Mouse (Mus musculus): ENCODE data around the gene Clk1. TPM values are rescaled to one million over a fixed set of nuclear protein-coding genes. Genes with fewer than 3 reads are reported as not detected.

Gene Clk1
- 178 and 188 TPM in 2 replicates for polyA plus RNA-seq (2015; fragmentation: Nextera tagmentation; extraction: Ambion mirVana)

DNA sequence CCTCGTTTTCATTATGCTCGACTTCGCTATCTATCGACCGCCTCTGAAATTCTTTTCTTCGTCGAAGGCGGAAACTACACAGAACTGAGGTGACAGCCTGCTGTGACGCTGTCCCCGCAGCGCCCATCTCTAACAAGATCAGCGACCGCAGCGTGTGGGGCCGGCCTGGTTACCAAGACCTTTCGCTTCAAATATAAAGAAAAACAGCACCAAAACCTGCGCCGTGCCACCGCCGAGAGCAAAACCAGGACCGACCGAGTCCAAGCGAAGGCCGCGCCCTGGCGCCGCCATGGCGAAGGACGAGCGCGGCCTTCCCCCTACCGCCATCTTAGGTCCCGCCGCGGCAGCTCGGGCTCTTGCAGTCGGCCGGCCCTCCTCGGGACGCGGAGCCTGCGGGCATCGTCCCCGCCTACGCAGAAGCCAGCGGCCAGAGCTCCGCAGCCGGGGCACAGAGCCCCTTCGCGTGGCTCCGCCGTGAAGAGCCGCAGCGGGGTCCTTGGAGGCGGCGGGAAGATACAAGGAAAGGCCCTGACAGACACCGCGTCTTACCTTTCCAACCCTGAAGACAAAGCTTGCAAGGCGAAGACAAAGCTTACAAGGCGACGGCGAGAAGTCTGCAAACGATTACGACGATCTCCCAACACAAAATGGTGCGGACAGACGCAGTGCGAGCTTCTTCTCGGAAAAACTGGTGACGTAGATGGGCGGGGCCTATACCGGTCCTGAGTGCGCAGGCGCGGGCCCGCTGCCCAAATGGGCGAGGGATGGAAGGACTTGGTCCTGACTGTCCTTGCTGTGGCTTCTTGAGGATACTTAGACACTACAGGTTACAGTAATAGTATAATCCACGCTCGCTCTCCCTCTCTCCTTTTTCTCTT lies at the start of gene Clk1:
TSS of gene Clk1 (minus strand) at position 696 of the 878 bp plus-strand sequence.
- Histone ChIP-seq H3K27me3 (ENCODE audit: control insufficient read depth, insufficient read depth, low read depth, low read length) (no peaks in the 10 kb centered on the region), H3K4me2 (ENCODE audit: low read length) (peak within 1 kb of the TSS; percentile 77), H3K9ac (ENCODE audit: low read depth, low read length) (peak within 1 kb of the TSS; percentile 100), H3K36me3 (ENCODE audit: control insufficient read depth, insufficient read depth, low read length) (peaks cover 22% of the 10 kb centered on the region), H3K9me3 (replicated peaks; ENCODE audit: control insufficient read depth, low read length, poor library complexity, severe bottlenecking) (no peaks in the 10 kb centered on the region), H3K4me1 (ENCODE audit: control insufficient read depth, insufficient read depth, low read length) (peaks cover 20% of the 10 kb centered on the region), H3K27ac (ENCODE audit: low read length) (peak within 1 kb of the TSS; percentile 99), H3K4me3 (ENCODE audit: low read depth, low read length) (peak within 1 kb of the TSS; percentile 97)
- under 1% methylated on average over 72 of the region's 79 CpGs for WGBS
- ATAC-seq: peak; percentile 93

GRCm38 (mm10) chr1:58465561-58465960 lies 41.7 kb upstream of the Clk1 start:
- H3K4me1 ChIP-seq (ENCODE audit: control insufficient read depth, insufficient read depth, low read length): no peaks in the 10 kb centered on the region
- H3K9ac ChIP-seq (ENCODE audit: low read depth, low read length): no peak overlapping the region
- no peak overlapping the region for H3K27ac ChIP-seq (ENCODE audit: low read length)
- H3K36me3 ChIP-seq (ENCODE audit: control insufficient read depth, insufficient read depth, low read length): peaks cover 34% of the 10 kb centered on the region
- no peaks in the 10 kb centered on the region for H3K9me3 ChIP-seq (replicated peaks; ENCODE audit: control insufficient read depth, low read length, poor library complexity, severe bottlenecking)
- no peak overlapping the region for H3K4me3 ChIP-seq (ENCODE audit: low read depth, low read length)
- WGBS: 93% methylated on average over 4 of the region's 4 CpGs
- H3K27me3 ChIP-seq (ENCODE audit: control insufficient read depth, insufficient read depth, low read depth, low read length): no peaks in the 10 kb centered on the region
- no peak overlapping the region for H3K4me2 ChIP-seq (ENCODE audit: low read length)
- ATAC-seq: no peak

GRCm38 (mm10) chr1:58465042-58465441 lies 41.2 kb upstream of the Clk1 start:
- no peak for ATAC-seq
- Histone ChIP-seq H3K27me3 (ENCODE audit: control insufficient read depth, insufficient read depth, low read depth, low read length) (no peaks in the 10 kb centered on the region), H3K36me3 (ENCODE audit: control insufficient read depth, insufficient read depth, low read length) (peaks cover 32% of the 10 kb centered on the region), H3K4me1 (ENCODE audit: control insufficient read depth, insufficient read depth, low read length) (no peaks in the 10 kb centered on the region), H3K9me3 (replicated peaks; ENCODE audit: control insufficient read depth, low read length, poor library complexity, severe bottlenecking) (no peaks in the 10 kb centered on the region), H3K4me2 (ENCODE audit: low read length) (no peak overlapping the region), H3K9ac (ENCODE audit: low read depth, low read length) (no peak overlapping the region), H3K4me3 (ENCODE audit: low read depth, low read length) (no peak overlapping the region), H3K27ac (ENCODE audit: low read length) (no peak overlapping the region)
- 94% methylated on average over 4 of the region's 4 CpGs for WGBS

DNA sequence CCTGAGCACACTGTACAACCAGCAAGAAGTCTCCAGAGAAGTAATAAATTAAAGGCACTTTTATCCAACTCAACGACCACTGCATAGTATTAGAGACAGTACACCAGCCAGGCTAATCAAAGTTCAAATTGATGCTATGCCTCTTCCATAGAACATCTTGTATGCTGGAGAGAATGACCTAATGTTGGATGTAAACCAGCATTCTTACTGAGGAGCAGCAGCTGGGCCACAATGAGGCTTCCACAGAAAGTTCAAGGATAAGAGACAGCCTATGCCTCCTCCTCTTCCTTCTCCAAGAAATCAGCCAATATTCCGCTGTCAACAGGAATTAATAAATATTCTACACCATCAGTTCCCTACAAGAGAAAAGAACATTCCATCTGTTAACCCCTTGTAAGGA lies 40.1 kb upstream of the Clk1 start:
- WGBS: 95% methylated on average over 2 of the region's 2 CpGs
- no peak for ATAC-seq
- Histone ChIP-seq H3K4me3 (ENCODE audit: low read depth, low read length) (no peak overlapping the region), H3K9me3 (replicated peaks; ENCODE audit: control insufficient read depth, low read length, poor library complexity, severe bottlenecking) (no peaks in the 10 kb centered on the region), H3K27ac (ENCODE audit: low read length) (no peak overlapping the region), H3K36me3 (ENCODE audit: control insufficient read depth, insufficient read depth, low read length) (peaks cover 27% of the 10 kb centered on the region), H3K9ac (ENCODE audit: low read depth, low read length) (no peak overlapping the region), H3K4me2 (ENCODE audit: low read length) (no peak overlapping the region), H3K27me3 (ENCODE audit: control insufficient read depth, insufficient read depth, low read depth, low read length) (no peaks in the 10 kb centered on the region), H3K4me1 (ENCODE audit: control insufficient read depth, insufficient read depth, low read length) (no peaks in the 10 kb centered on the region)

DNA sequence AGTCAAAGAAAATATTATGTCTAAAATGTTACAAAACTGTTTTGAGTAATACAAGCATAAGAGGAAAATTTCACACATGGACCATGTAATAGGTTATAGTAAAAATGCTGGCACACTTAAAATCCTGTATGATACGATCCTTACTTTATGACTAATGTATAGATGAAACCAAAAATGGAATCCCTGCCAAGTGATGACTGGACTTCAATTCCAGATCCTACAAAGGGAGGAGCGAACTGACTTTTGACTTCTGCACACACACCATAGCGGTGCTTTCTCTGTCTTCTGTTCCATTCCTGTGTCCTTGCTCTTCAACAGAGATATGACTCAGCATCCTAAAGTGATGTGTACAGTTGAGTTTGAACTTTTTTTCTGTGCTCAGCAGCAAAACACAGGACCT lies 36.7 kb upstream of the Clk1 start:
- Histone ChIP-seq H3K27me3 (ENCODE audit: control insufficient read depth, insufficient read depth, low read depth, low read length) (no peaks in the 10 kb centered on the region), H3K4me1 (ENCODE audit: control insufficient read depth, insufficient read depth, low read length) (no peaks in the 10 kb centered on the region), H3K27ac (ENCODE audit: low read length) (no peak overlapping the region), H3K4me3 (ENCODE audit: low read depth, low read length) (no peak overlapping the region), H3K36me3 (ENCODE audit: control insufficient read depth, insufficient read depth, low read length) (peaks cover 19% of the 10 kb centered on the region), H3K4me2 (ENCODE audit: low read length) (no peak overlapping the region), H3K9me3 (replicated peaks; ENCODE audit: control insufficient read depth, low read length, poor library complexity, severe bottlenecking) (no peaks in the 10 kb centered on the region), H3K9ac (ENCODE audit: low read depth, low read length) (no peak overlapping the region)
- WGBS: 93% methylated on average over 3 of the region's 3 CpGs
- no peak for ATAC-seq

DNA sequence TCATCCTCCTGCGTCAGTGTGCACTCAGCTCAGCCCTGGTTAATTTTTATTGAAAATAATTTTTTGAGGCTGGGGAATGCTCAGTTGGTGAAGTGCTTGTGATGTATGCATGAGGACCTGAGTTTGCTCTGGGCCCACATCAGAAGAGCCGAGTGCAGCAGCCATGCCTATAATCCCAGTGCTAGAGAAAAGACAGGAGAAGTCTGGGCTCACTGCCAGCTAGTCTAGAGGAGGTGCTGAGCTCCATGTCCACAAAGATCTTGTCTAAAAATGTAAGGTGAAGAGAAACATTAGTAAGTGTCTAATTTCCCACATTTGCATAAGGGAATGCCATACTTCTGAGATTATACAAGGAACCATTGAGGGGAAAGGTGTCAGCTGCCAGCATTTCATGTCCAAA lies 35.0 kb upstream of the Clk1 start:
- H3K4me2 ChIP-seq (ENCODE audit: low read length): no peak overlapping the region
- no peaks in the 10 kb centered on the region for H3K4me1 ChIP-seq (ENCODE audit: control insufficient read depth, insufficient read depth, low read length)
- H3K27ac ChIP-seq (ENCODE audit: low read length): no peak overlapping the region
- H3K9me3 ChIP-seq (replicated peaks; ENCODE audit: control insufficient read depth, low read length, poor library complexity, severe bottlenecking): no peaks in the 10 kb centered on the region
- ATAC-seq: no peak
- H3K4me3 ChIP-seq (ENCODE audit: low read depth, low read length): no peak overlapping the region
- peaks cover 21% of the 10 kb centered on the region for H3K36me3 ChIP-seq (ENCODE audit: control insufficient read depth, insufficient read depth, low read length)
- no peak overlapping the region for H3K9ac ChIP-seq (ENCODE audit: low read depth, low read length)
- no peaks in the 10 kb centered on the region for H3K27me3 ChIP-seq (ENCODE audit: control insufficient read depth, insufficient read depth, low read depth, low read length)
- WGBS: 72% methylated on average over 2 of the region's 2 CpGs

DNA sequence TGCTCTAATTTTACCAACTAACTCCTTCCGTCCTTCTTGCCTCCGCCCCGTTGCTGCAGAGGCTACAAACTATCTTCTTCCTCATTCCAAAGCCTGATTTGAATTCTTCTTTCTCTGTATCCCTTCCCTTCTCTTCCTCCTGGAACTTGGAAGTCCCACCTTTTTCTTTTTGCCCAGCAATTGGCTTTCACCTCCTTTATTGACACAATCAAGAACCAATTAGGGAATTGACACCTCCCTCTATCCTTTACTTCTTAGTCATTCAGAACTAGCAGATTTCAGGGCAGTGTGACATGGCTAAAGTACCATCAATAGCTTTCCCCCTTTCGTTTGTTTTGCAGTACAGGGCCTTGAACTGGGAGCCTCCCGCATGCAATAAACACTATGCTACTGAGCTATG lies 34.3 kb upstream of the Clk1 start:
- Histone ChIP-seq H3K27me3 (ENCODE audit: control insufficient read depth, insufficient read depth, low read depth, low read length) (no peaks in the 10 kb centered on the region), H3K4me2 (ENCODE audit: low read length) (no peak overlapping the region), H3K9ac (ENCODE audit: low read depth, low read length) (no peak overlapping the region), H3K36me3 (ENCODE audit: control insufficient read depth, insufficient read depth, low read length) (peaks cover 21% of the 10 kb centered on the region), H3K4me1 (ENCODE audit: control insufficient read depth, insufficient read depth, low read length) (no peaks in the 10 kb centered on the region), H3K27ac (ENCODE audit: low read length) (no peak overlapping the region), H3K4me3 (ENCODE audit: low read depth, low read length) (no peak overlapping the region), H3K9me3 (replicated peaks; ENCODE audit: control insufficient read depth, low read length, poor library complexity, severe bottlenecking) (no peaks in the 10 kb centered on the region)
- WGBS: 93% methylated on average over 5 of the region's 5 CpGs
- no peak for ATAC-seq

GRCm38 (mm10) chr1:58454316-58454715 lies 30.4 kb upstream of the Clk1 start:
- Histone ChIP-seq H3K27me3 (ENCODE audit: control insufficient read depth, insufficient read depth, low read depth, low read length) (no peaks in the 10 kb centered on the region), H3K4me3 (ENCODE audit: low read depth, low read length) (no peak overlapping the region), H3K4me1 (ENCODE audit: control insufficient read depth, insufficient read depth, low read length) (no peaks in the 10 kb centered on the region), H3K9ac (ENCODE audit: low read depth, low read length) (no peak overlapping the region), H3K27ac (ENCODE audit: low read length) (no peak overlapping the region), H3K4me2 (ENCODE audit: low read length) (no peak overlapping the region), H3K9me3 (replicated peaks; ENCODE audit: control insufficient read depth, low read length, poor library complexity, severe bottlenecking) (no peaks in the 10 kb centered on the region), H3K36me3 (ENCODE audit: control insufficient read depth, insufficient read depth, low read length) (peaks cover 34% of the 10 kb centered on the region)
- WGBS: 95% methylated on average over 6 of the region's 6 CpGs
- ATAC-seq: no peak

DNA sequence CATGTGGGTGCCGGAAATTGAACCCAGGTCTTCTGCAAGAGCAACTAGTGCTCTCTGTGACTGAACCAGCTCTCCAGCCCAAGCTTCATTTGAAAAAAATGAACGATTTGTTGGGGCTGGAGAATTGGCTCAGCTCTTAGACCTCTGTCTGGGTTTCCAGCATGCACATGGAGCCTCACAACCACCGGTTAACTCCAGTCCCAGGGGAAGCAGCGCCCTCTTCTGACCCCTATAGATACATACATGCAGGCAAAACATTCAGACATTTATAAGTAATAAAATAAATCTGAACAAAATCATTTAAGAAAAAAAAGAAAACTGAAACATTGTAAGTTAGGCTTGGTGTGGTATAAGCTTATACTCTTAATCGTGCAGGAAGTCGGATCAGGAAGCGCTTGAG lies 24.5 kb upstream of the Clk1 start:
- Histone ChIP-seq H3K27ac (ENCODE audit: low read length) (no peak overlapping the region), H3K27me3 (ENCODE audit: control insufficient read depth, insufficient read depth, low read depth, low read length) (no peaks in the 10 kb centered on the region), H3K4me2 (ENCODE audit: low read length) (no peak overlapping the region), H3K36me3 (ENCODE audit: control insufficient read depth, insufficient read depth, low read length) (peaks cover 22% of the 10 kb centered on the region), H3K4me1 (ENCODE audit: control insufficient read depth, insufficient read depth, low read length) (peaks cover 21% of the 10 kb centered on the region), H3K9ac (ENCODE audit: low read depth, low read length) (no peak overlapping the region), H3K9me3 (replicated peaks; ENCODE audit: control insufficient read depth, low read length, poor library complexity, severe bottlenecking) (no peaks in the 10 kb centered on the region), H3K4me3 (ENCODE audit: low read depth, low read length) (no peak overlapping the region)
- WGBS: 90% methylated on average over 7 of the region's 7 CpGs
- no peak for ATAC-seq
